In genomic region chr1:104793488-104793887, GRCm38 (mm10) we compare ENCODE assay signal across 21 mouse cellular contexts. TPM values are rescaled to one million over a fixed set of nuclear protein-coding genes. Genes with fewer than 3 reads are reported as not detected.
A peak's percentile ranks its signal among the peaks of the same experiment; 100 is the strongest.
DNase-seq lines count a peak whose midpoint lies in the region; ATAC-seq and TF ChIP-seq lines count a peak whose summit lies in the region.
"Had no signal": no experiment of that assay in that cellular context is flagged by ENCODE, and none has a peak within 500 bp of the region (broad histone marks: within the 10 kb centered on the region; RNA-seq: fewer than 3 reads in every experiment).

No protein-coding gene starts in this region.

- no peak for TF ChIP-seq POLR2A in brain, embryonic 14.5 days (IDR thresholded peaks at IDR 0.05; ENCODE audit: borderline replicate concordance, extremely low read depth, insufficient read depth, insufficient read length, poor library complexity, severe bottlenecking)

- no peak overlapping the region for H3K9ac ChIP-seq in forebrain, embryonic 13.5 days
- no peak overlapping the region for H3K9ac ChIP-seq in forebrain, embryonic 15.5 days (replicated peaks)
- no peak overlapping the region for H3K9ac ChIP-seq in hindbrain, embryonic 11.5 days (ENCODE audit: low read depth, low read length)
- H3K9ac ChIP-seq: embryonic facial prominence, embryonic 12.5 days; forebrain, postnatal 0 days had no signal

- WGBS in forebrain, embryonic 13.5 days, result 49% methylated on average over 3 of the region's 3 CpGs
- WGBS in forebrain, embryonic 15.5 days, result 47% methylated on average over 3 of the region's 3 CpGs
- WGBS in hindbrain, embryonic 11.5 days, result 74% methylated on average over 3 of the region's 3 CpGs
- WGBS in hindbrain, embryonic 10.5 days, result 69% methylated on average over 3 of the region's 3 CpGs

- H3K36me3 ChIP-seq in forebrain, embryonic 13.5 days (ENCODE audit: poor library complexity, severe bottlenecking), result no peaks in the 10 kb centered on the region
- no peaks in the 10 kb centered on the region for H3K36me3 ChIP-seq in forebrain, embryonic 15.5 days
- H3K36me3 ChIP-seq in hindbrain, embryonic 11.5 days (ENCODE audit: control insufficient read depth, insufficient read depth, low read length), result no peaks in the 10 kb centered on the region
- no peaks in the 10 kb centered on the region for H3K36me3 ChIP-seq in hindbrain, embryonic 10.5 days
- H3K36me3 ChIP-seq: embryonic facial prominence, embryonic 10.5 days; embryonic facial prominence, embryonic 12.5 days; G1E had no signal

- H3K9me3 ChIP-seq in forebrain, embryonic 13.5 days (replicated peaks), result no peaks in the 10 kb centered on the region
- H3K9me3 ChIP-seq in forebrain, embryonic 15.5 days, result no peaks in the 10 kb centered on the region
- no peaks in the 10 kb centered on the region for H3K9me3 ChIP-seq in hindbrain, embryonic 11.5 days (ENCODE audit: control insufficient read depth, low read length)
- H3K9me3 ChIP-seq in hindbrain, embryonic 10.5 days, result no peaks in the 10 kb centered on the region
- H3K9me3 ChIP-seq: embryonic facial prominence, embryonic 10.5 days; embryonic facial prominence, embryonic 12.5 days had no signal

- H3K4me3 ChIP-seq in forebrain, embryonic 13.5 days, result no peak overlapping the region
- H3K4me3 ChIP-seq in forebrain, embryonic 15.5 days, result no peak overlapping the region
- H3K4me3 ChIP-seq in hindbrain, embryonic 11.5 days (ENCODE audit: low read depth, low read length), result no peak overlapping the region
- no peak overlapping the region for H3K4me3 ChIP-seq in hindbrain, embryonic 10.5 days
- H3K4me3 ChIP-seq: embryonic facial prominence, embryonic 10.5 days; embryonic facial prominence, embryonic 12.5 days had no signal

- peaks cover 13% of the 10 kb centered on the region for H3K4me1 ChIP-seq in forebrain, embryonic 13.5 days
- peaks cover 7% of the 10 kb centered on the region for H3K4me1 ChIP-seq in forebrain, embryonic 15.5 days
- no peaks in the 10 kb centered on the region for H3K4me1 ChIP-seq in hindbrain, embryonic 11.5 days (replicated peaks; ENCODE audit: control insufficient read depth, insufficient read depth, low read length)
- no peaks in the 10 kb centered on the region; the same call in 1 of the 2 replicates for H3K4me1 ChIP-seq in hindbrain, embryonic 10.5 days (replicated peaks)
- H3K4me1 ChIP-seq: embryonic facial prominence, embryonic 10.5 days; embryonic facial prominence, embryonic 12.5 days had no signal

- peak; percentile 8 for DNase-seq in hindbrain, embryonic 11.5 days (ENCODE audit: low spot score)
- no peak for DNase-seq in hindbrain, embryonic 10.5 days (ENCODE audit: low spot score)
- peak; percentile 63 for DNase-seq in brain, embryonic 14.5 days (ENCODE audit: low read depth)
- DNase-seq: adrenal gland, adult 8-10 months; adrenal gland, postnatal 25 days; B cell, adult 2 months; cerebellum, adult 11-12 months; cerebellum, adult 2 months; cerebellum, adult 9-10 months; cerebellum, postnatal 10 days; cerebellum, postnatal 25 days; forebrain, postnatal 0 days had no signal

- H3K27ac ChIP-seq in forebrain, embryonic 13.5 days, result no peak overlapping the region
- H3K27ac ChIP-seq in forebrain, embryonic 15.5 days (replicated peaks), result no peak overlapping the region
- H3K27ac ChIP-seq in hindbrain, embryonic 11.5 days (ENCODE audit: low read depth, low read length), result no peak overlapping the region
- H3K27ac ChIP-seq in hindbrain, embryonic 10.5 days, result no peak overlapping the region
- H3K27ac ChIP-seq: embryonic facial prominence, embryonic 10.5 days; embryonic facial prominence, embryonic 12.5 days had no signal

- no peaks in the 10 kb centered on the region for H3K27me3 ChIP-seq in forebrain, embryonic 13.5 days
- no peaks in the 10 kb centered on the region for H3K27me3 ChIP-seq in forebrain, embryonic 15.5 days
- H3K27me3 ChIP-seq in hindbrain, embryonic 11.5 days (ENCODE audit: control insufficient read depth, insufficient read depth, low read length), result no peaks in the 10 kb centered on the region
- H3K27me3 ChIP-seq in hindbrain, embryonic 10.5 days (ENCODE audit: insufficient read depth, poor library complexity, severe bottlenecking), result no peaks in the 10 kb centered on the region
- H3K27me3 ChIP-seq: CH12.LX; embryonic facial prominence, embryonic 12.5 days; Patski had no signal

- no peak for TF ChIP-seq CTCF in brain, embryonic 14.5 days (IDR thresholded peaks at IDR 0.05; ENCODE audit: borderline replicate concordance, extremely low read depth, insufficient read depth, insufficient read length)

- no peak overlapping the region for H3K4me2 ChIP-seq in forebrain, embryonic 13.5 days
- no peak overlapping the region for H3K4me2 ChIP-seq in forebrain, embryonic 15.5 days (replicated peaks)
- H3K4me2 ChIP-seq in hindbrain, embryonic 11.5 days (replicated peaks; ENCODE audit: low read depth, low read length), result no peak overlapping the region
- H3K4me2 ChIP-seq: embryonic facial prominence, embryonic 12.5 days had no signal

- peak; percentile 55; the same call in 1 of the 2 replicates for ATAC-seq in forebrain, embryonic 13.5 days
- ATAC-seq in forebrain, embryonic 15.5 days (replicated peaks), result no peak
- peak; percentile 48 for ATAC-seq in hindbrain, embryonic 11.5 days (ENCODE audit: low FRiP score)
- ATAC-seq: activated CD4-positive, CD25-positive, alpha-beta regulatory T cell, adult 4 months; CD4-positive, CD25-positive, alpha-beta regulatory T cell, adult 4 months; forebrain, postnatal 0 days; Patski had no signal

RNA-seq across cellular contexts. Expression of gene Cdh20, which starts 25.2 kb away (rescaled TPM):
- polyA plus RNA-seq in forebrain, embryonic 13.5 days (2015; fragmentation: Nextera tagmentation; extraction: Ambion mirVana), result 0.62 and 1.2 TPM in 2 replicates
- polyA plus RNA-seq in forebrain, embryonic 15.5 days (2015; fragmentation: Nextera tagmentation; extraction: Ambion mirVana), result 1.1 and 1.2 TPM in 2 replicates
- polyA plus RNA-seq in hindbrain, embryonic 11.5 days (2014; fragmentation: Nextera tagmentation; extraction: Ambion mirVana), result 0.47 and 0.97 TPM in 2 replicates
- 1.4 and 1.7 TPM in 2 replicates for polyA plus RNA-seq in hindbrain, embryonic 10.5 days (2016; fragmentation: Nextera tagmentation; extraction: Ambion mirVana)
- polyA plus RNA-seq in brain, embryonic 14.5 days (2012; rRNA removed), result 3.0 and 5.6 TPM in 2 replicates
- polyA plus RNA-seq: activated CD4-positive, CD25-positive, alpha-beta regulatory T cell, adult 4 months; CD4-positive, CD25-positive, alpha-beta regulatory T cell, adult 4 months; G1E; Patski had no signal
